Mouse (Mus musculus) cerebellum, postnatal 10 days (tissue): ENCODE data around the gene Ciao2a.

ENCODE experiments used
- DNase-seq, 2 experiments: peaks; one replicate each; pipeline ENCODE4 v3.0.0; 2021; ENCODE audit warnings: mixed read lengths in 2 of 2

The Ciao2a gene

GRCm38 (mm10) chr9:66168233-66168632 lies 41.8 kb downstream of the Ciao2a start:
- DNase-seq: no peak

GRCm38 (mm10) chr9:66170506-66170905 lies 44.1 kb downstream of the Ciao2a start:
- DNase-seq: no peak

GRCm38 (mm10) chr9:66171275-66171921 lies 45.0 kb downstream of the Ciao2a start:
- no peak for DNase-seq

GRCm38 (mm10) chr9:66173316-66173855 lies 47.0 kb downstream of the Ciao2a start:
- no peak for DNase-seq

DNA sequence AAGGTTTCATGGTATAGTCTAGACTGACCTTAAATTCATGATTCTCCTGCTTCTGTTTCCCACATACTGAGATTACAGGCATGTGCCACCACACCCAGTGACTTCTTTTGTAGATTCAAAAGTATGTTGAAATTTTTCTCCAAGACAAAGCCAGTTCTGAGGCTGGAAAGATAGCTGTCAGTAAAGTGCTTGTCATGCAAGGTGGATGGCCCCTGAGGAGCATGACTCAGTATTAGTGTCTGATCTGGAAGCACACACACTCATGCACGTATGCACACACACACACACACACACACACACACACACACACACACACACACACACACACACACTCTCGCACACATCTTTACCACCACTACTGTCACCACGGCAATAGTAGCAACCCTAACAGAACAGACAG lies 48.6 kb downstream of the Ciao2a start:
- DNase-seq: no peak

DNA sequence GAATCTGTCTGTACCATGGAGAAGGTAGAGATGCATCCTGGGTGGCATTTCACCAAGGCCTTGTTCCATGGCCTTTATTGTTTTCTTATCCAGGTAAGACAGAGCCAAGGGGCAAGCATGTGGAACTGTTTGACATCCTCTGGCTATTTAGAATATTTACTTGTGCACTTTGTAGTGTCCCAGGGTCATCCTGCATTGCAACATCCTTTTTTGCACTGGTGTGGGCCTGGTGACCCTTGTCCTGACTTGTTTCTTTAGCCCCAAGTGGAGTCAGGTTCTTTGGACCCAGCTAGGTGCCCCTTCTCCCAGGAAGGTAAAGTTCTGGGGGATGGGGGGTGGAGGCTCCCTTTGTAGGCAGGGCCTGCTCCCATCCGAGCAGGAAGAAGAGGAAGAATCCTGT lies 51.6 kb downstream of the Ciao2a start:
- DNase-seq: no peak

GRCm38 (mm10) chr9:66179795-66180194 lies 53.4 kb downstream of the Ciao2a start:
- no peak for DNase-seq

- DNase-seq: no peak
These were observed 54.9 kb downstream of the Ciao2a start for GRCm38 (mm10) chr9:66181126-66181825.

DNA sequence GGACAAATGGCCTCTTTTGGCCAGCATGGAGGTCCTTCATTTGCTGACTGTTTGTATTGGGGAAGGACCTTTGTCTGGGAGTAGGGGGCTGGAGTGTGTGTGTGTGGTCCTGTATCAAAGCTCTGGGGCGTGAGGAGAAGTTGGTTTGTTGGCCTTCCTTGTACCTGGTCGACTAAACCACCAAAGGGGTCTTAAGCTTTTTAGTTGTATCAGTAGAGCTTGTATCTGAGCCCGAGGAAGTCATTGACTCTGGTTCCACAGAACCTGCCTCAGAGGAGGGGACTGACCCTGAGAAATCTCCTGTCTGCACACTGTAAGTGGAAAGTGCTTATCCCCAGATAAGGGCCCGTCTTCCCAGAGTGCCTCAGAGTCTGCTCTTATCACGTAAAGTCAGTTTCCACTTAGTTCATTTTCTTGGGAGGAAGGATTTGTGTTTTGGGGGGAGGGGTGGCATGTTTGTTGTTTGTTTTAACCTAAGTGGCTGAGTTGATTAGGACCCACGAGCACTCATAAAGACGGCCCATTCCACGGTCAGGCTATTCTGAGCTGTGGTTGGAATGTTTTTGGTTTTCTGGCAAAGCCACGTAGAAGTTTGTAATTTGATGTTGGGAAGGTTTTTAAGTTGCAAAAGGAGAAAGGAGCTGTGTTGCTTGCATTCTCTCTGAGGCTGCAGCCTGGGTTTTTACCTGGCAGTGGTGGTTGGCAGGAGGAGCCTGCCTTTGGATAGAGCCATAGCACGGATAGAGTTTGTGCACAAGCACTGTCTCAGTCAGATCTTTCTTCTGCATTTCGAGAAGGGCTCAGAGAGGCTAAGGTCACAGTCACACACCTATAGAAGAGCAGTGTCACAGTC lies 55.6 kb downstream of the Ciao2a start:
- no peak for DNase-seq

DNA sequence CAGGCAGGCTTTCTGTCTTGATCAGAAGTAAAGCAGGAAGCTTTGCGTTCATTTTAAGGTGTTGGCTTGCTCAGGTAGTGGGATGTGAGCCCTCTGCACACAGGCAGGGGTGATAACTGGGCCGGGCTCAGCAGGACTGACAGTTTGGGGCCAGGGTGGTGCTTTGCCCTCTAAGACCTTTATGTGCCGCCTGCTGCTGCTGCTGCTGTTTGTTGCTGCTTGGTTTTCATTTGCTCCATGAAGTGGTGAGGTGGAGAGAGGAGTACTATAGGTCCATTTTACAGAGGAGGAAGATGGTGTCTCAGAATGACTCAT lies 56.2 kb downstream of the Ciao2a start:
- DNase-seq: no peak

GRCm38 (mm10) chr9:66183023-66183422 lies 56.6 kb downstream of the Ciao2a start:
- DNase-seq: no peak

DNA sequence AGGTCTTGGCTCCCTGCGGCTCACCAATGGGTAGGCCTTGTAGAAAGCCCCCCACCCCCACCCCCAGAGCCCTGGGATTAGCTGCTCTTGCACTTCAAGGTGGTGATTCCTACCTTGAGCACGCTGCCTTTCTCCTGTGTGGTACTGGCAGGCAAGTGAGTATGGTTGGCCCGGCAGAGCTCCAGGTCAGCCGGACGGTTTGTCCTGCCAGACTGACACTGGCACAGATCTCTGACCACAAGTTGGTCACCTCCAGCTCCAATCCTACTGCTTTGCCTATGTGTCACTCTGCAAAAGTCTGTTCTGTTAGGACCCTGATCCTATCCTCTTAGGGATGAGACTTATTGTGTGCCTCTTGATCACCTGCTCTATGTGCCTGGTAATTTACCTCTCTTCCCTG lies 58.2 kb downstream of the Ciao2a start:
- DNase-seq: no peak

DNA sequence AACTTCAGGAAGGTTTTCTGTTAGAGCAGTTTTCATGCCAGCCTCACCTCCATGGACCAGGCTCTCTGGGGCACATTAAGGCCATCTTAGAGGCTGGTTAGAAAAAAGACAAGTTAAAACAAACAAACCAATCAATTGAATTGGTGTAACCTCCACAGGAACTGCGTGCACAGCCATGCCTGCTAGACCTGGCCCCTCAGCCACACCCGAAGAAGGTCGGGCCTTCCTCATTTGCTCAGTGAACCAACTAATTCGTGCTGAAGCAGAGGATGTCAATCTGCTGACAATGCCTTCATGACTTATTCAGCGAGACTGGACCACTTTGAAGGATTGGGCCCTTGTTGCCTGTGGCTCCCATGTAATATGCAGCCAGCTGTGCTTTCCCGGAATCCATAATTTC lies 60.0 kb downstream of the Ciao2a start:
- DNase-seq: no peak
